ENCODE assay signal across 11 mouse cellular contexts in the genomic region with DNA sequence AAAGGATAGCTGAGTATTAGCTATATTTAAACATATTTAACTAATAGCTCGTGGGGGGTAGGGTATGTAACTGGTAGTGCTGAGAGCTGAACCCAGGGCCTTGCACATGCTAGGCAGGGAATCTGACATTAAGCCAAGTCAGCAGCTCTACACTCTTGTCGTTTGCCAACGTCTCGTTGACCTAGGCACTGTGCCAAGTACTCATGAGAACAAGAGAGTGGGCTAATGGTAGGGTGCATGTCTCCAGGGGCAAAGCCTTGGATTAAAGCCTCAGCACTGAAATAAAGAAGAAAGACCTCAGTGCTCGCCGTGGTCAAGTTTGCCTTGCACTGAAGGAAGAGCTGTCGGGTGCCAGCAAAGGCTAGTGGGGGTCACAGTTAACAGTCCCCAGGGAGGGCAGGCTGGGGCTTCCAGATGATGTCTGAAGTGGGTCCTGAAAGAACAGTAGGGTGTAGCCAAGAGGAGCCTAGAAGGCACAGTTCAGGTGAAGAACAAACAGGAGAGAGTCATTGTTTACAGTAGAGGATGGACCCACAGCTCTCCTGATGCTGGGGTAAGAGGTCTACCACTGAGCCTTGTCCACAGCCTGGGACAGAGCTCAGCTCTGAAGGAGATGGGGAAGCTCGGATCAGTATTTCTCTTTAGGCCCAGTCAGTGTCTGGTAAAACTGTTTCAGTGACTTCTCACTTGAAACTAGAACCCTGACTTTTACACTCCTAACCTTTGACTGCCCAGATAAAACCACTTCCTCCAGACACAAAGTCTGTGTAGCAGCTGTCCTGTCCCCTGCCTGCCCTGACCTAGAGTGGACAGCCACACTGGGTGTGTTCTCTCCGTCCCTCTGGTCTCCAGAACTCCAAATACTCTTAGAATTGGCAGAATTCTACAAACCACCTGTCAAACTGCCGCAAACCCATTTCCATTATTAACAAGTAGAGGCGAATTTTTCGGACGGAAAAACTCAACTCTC.
DNase-seq lines count a peak whose midpoint lies in the region; ATAC-seq lines count a peak whose summit lies in the region.
"Had no signal": no experiment of that assay in that cellular context is flagged by ENCODE, and none has a peak within 500 bp of the region (broad histone marks: within the 10 kb centered on the region; RNA-seq: fewer than 3 reads in every experiment).

No protein-coding gene starts in this region.

- no peak for ATAC-seq in megakaryocyte progenitor cell, adult 5-6 weeks (replicated peaks; ENCODE audit: poor library complexity)
- ATAC-seq in megakaryocyte-erythroid progenitor cell, adult 5-6 weeks (replicated peaks; ENCODE audit: low FRiP score, low TSS enrichment, poor library complexity, severe bottlenecking) = no peak
- ATAC-seq: midbrain, embryonic 13.5 days had no signal

- DNase-seq in cerebellum, postnatal 14 days = peak; percentile 19 to 40
- DNase-seq in cerebellum, postnatal 25 days = no peak
- peak; percentile 45 to 61 for DNase-seq in kidney, postnatal 25 days
- no peak for DNase-seq in kidney, adult 11 months
- peak; percentile 8 for DNase-seq in brain, adult 2 months (ENCODE audit: low read depth, low spot score)
- DNase-seq in lung, postnatal 25 days (ENCODE audit: low spot score) = peak; percentile 65
- DNase-seq: embryo, embryonic 11 days; layer of hippocampus, adult 9-11 months had no signal

Comparison
In these comparisons a context has a peak if more than half of its experiments do, and no peak if none do; other contexts are left out.
1. DNase-seq: peak in cerebellum, postnatal 14 days (2 of 2), kidney, postnatal 25 days (2 of 2), brain, adult 2 months (single experiment) and lung, postnatal 25 days (single experiment); none in cerebellum, postnatal 25 days (0 of 2) and kidney, adult 11 months (single experiment).